Mouse (Mus musculus) heart, embryonic 10.5 days (tissue): ENCODE measurements at regions not wholly inside any gene's neighbourhood (a gene's known extent, or its start where the extent isn't known, plus 50 kb on each side); places are given as distances from the start of the nearest gene placed in this dataset.

ENCODE experiments used
- DNase-seq: peaks from one replicate; pipeline ENCODE4 v3.0.0-alpha.2; 2017; ENCODE audit warnings: low spot score
- H3K27ac ChIP-seq: fragments of 300-500 bp; sonication (generic); 2 replicates; pipeline ENCODE4 v1.5.1; 2016; ENCODE audit warnings: mild to moderate bottlenecking
- H3K27me3 ChIP-seq: fragments of 300-500 bp; sonication (generic); 2 replicates; pipeline ENCODE4 v1.6.1; 2016; ENCODE audit warnings: mild to moderate bottlenecking; ENCODE audit not compliant: poor library complexity, insufficient read depth, severe bottlenecking
- H3K36me3 ChIP-seq: fragments of 300-500 bp; sonication (generic); 2 replicates; pipeline ENCODE4 v1.6.1; 2016; ENCODE audit warnings: mild to moderate bottlenecking, moderate library complexity
- H3K4me1 ChIP-seq: fragments of 300-500 bp; sonication (generic); 2 replicates; pipeline ENCODE4 v1.6.1; 2016; ENCODE audit warnings: mild to moderate bottlenecking
- H3K4me3 ChIP-seq: fragments of 300-500 bp; sonication (generic); 2 replicates; pipeline ENCODE4 v1.5.1; 2016; ENCODE audit warnings: mild to moderate bottlenecking, moderate library complexity
- H3K9me3 ChIP-seq: fragments of 300-500 bp; sonication (generic); 2 replicates; pipeline ENCODE4 v1.6.1; 2016; ENCODE audit warnings: mild to moderate bottlenecking, moderate library complexity
- WGBS: fragments of 180-500 bp; shearing (Covaris S2); methylation state at CpG from one replicate; pipeline ENCODE4 v1.1.7; 2016; 5-methylcytosine and 5-hydroxymethylcytosine counted together

DNA sequence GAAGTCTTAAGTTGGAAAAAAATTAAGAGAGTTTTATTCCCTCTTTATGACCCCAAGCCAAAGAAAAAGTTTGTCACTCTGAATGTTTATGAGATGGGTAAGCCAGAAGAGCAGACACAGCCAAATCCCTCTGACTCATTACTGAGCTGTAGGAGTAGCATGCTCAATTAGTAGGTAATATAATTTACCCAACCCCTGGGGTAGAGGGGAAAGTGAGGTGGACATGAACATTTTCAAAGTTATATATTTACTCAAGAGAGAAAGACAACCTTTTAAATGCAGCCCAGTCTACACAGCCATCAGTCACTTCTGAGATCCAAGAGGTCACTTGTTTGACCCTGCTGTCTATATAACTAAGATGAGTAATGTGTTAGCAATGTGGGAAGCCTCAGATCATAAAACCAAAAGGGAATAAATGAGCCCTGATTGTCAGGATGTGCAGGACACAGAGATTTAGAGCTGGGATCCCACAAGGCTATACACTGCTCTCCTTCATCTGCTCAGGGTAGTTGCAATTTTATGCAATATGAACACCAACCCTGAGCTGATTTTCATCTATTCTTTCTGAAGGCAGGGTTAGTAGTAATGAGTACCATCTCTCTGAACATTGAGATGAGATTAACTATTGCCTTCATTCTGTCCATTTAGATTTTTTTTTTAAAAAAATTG lies 114.7 kb upstream of the Ndp start:
- H3K4me1 ChIP-seq, result no peaks in the 10 kb centered on the region
- H3K4me3 ChIP-seq, result no peak overlapping the region
- H3K27me3 ChIP-seq, result no peaks in the 10 kb centered on the region
- H3K36me3 ChIP-seq, result no peaks in the 10 kb centered on the region
- no peaks in the 10 kb centered on the region for H3K9me3 ChIP-seq
- no peak overlapping the region for H3K27ac ChIP-seq
- no peak for DNase-seq

DNA sequence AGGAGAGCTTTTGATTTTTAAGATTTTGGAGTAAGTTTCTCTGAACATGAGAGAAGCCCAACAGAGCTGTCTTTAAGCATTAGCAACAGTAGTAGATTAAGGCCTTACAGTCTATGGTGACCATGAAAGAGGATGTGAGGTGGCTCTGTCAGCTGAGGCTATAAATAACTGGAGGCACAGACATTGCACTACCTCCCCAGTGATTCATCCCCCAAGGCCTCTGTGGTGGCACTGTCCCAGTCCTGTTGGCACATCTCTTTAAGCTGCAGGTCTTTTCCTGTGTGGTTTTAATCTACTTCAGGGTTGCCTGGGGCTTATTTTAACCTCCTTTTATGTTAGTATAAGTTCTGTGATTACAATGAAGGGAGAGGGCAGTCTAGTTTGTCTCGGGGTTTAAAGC lies 106.2 kb upstream of the Ndp start:
- H3K9me3 ChIP-seq, result no peaks in the 10 kb centered on the region
- H3K27me3 ChIP-seq, result no peaks in the 10 kb centered on the region
- WGBS, result 70% methylated on average over 1 of the region's 1 CpGs
- no peak for DNase-seq
- H3K27ac ChIP-seq, result no peak overlapping the region
- H3K4me1 ChIP-seq, result no peaks in the 10 kb centered on the region
- H3K36me3 ChIP-seq, result no peaks in the 10 kb centered on the region
- H3K4me3 ChIP-seq, result no peak overlapping the region

DNA sequence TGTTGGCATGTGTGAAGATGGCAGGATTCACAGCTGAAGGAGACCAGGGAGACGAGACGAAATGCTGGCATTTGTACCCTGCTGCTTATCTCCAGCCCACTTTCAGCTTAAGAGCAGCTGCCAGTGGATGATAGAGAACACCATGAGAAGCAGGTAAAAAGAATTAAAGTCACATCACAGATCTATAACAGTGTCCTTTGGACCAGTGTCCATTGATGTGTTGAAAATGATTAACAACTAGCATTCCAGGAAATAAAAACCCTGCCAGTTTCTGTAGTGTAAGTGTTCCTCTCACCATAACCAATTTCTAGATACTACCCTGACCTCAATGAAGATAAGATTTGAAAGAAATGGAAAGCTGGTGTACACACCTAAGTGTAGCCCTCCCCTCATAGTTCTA lies 97.6 kb upstream of the Ndp start:
- H3K4me3 ChIP-seq, result no peak overlapping the region
- H3K36me3 ChIP-seq, result no peaks in the 10 kb centered on the region
- H3K27ac ChIP-seq, result no peak overlapping the region
- 32% methylated on average over 2 of the region's 2 CpGs for WGBS
- no peaks in the 10 kb centered on the region for H3K27me3 ChIP-seq
- H3K9me3 ChIP-seq, result no peaks in the 10 kb centered on the region
- H3K4me1 ChIP-seq, result no peaks in the 10 kb centered on the region
- DNase-seq, result no peak

DNA sequence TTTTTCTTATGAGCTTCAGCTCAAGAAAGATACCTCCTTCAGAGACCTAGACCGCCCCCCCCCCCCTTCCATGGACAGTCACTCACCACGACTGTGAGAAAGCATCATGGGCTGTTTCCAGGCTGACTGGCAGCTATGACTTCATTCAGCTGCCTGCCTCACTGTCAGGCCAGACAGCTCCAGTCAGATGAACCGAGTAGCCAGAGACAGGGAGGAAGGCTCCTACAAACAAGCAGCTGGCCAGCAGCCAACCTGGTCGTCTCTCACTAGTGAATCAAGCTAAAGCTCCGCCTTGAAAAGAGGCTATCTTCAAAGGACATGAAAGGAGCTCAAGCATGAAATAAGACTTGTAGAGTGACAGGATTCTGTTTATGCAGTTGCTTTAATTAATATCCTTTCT lies 87.0 kb upstream of the Ndp start:
- Histone ChIP-seq H3K27me3 (no peaks in the 10 kb centered on the region), H3K4me1 (no peaks in the 10 kb centered on the region), H3K36me3 (no peaks in the 10 kb centered on the region), H3K27ac (no peak overlapping the region), H3K9me3 (no peaks in the 10 kb centered on the region), H3K4me3 (no peak overlapping the region)
- WGBS, result 42% methylated on average over 5 of the region's 5 CpGs
- peak; percentile 76 for DNase-seq
